Mouse (Mus musculus): ENCODE measurements around the gene Arl14.

Arl14 gene

GRCm38 (mm10) chr3:69221806-69222501 is at the start of gene Arl14:
TSS of gene Arl14 (plus strand) at chr3:69222419.
- no peak for DNase-seq (ENCODE audit: low read depth)

DNA sequence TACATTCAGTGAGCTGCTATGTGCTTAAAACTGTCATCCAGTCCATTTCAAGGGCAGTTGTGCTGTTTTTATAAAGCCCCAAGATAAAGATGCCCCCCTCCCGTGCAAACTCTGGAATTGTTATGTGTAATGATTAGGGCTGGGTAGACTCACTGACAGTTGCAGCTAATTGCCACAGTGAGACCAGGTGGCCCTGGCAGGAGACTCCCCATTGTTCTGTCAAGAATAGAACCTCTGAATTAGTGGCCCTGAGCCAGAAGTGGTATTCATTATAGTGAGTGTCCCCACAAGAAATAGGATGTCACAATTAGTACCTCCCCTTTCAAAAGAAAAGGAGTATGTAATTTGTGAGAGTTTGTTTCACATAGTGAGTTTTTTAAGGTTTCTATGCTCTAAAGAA is 47.0 kb upstream of the Arl14 start:
- no peak for DNase-seq (ENCODE audit: low read depth)

GRCm38 (mm10) chr3:69177168-69177797 is 44.9 kb upstream of the Arl14 start:
- DNase-seq (ENCODE audit: low read depth): no peak

DNA sequence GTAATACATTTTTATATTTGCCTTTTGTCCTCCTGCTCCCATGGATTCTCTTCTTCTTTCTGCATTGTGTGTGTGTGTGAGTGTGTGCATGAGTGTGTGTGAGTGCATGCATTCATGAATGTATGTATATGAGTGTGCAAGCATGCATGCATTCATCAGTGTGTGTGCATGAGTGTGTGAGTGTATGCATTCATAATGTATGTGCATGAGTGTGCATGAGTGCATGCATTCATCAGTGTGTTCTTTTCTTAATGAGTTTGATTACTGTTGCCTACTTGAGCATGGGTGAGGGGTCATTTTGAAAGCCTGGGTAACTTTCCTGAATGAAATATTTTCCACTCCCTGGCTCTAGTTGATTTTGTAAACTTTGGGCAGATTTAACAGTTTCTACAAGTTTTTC is 44.3 kb upstream of the Arl14 start:
- DNase-seq (ENCODE audit: low read depth): no peak

DNA sequence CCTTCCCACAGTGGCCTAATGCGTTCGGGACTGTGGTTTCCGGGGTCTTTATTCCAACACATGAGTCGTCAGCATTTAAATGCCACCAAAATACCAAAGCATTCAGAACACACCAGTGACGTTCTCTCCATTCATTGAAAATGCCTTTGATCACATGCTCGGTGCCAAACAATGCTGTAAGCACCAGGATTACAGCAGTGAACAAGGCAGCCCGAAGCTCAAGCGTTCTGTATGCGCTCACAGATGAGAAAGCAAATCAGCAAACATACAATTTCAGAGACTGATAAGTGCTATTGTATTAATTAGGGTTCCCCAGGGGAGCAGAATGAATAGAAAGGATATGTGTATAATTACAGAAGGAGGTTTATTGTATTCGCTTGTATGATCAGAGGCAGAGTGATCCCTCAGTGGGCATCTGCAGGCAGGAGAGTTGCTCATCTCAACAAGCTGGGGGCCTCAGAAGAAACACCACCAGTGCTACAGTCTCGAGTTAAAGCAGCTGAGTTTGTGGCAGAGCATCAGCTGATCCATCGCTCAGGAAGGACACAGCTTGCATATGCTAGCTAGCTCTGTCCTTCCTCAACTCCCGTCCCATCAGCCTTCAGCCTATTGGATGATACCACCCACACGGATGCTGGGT is 43.7 kb upstream of the Arl14 start:
- DNase-seq (ENCODE audit: low read depth): no peak

DNA sequence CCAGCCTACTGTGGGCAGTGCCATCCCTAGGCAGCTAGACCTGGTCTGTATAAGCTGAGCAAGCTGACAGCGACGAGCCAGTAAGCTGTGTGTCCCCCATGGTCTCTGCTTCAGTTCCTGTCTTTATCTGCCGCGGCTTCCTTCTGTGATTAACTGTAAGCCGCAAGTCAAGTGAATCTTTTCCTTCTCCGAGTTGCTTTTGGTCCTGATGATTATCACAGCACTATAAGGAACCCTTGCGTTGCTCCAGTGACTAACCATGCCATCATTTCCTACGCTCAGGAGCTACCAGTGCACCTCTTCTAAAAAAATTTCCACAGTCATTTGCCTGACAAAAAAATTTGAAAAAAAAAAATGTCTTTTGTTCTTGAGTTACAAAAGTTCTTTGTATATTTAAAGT is 40.7 kb upstream of the Arl14 start:
- no peak for DNase-seq (ENCODE audit: low read depth)

GRCm38 (mm10) chr3:69182225-69182624 is 40.0 kb upstream of the Arl14 start:
- DNase-seq (ENCODE audit: low read depth): no peak

- no peak for DNase-seq (ENCODE audit: low read depth)
These were observed 37.0 kb upstream of the Arl14 start for GRCm38 (mm10) chr3:69185244-69185643.

DNA sequence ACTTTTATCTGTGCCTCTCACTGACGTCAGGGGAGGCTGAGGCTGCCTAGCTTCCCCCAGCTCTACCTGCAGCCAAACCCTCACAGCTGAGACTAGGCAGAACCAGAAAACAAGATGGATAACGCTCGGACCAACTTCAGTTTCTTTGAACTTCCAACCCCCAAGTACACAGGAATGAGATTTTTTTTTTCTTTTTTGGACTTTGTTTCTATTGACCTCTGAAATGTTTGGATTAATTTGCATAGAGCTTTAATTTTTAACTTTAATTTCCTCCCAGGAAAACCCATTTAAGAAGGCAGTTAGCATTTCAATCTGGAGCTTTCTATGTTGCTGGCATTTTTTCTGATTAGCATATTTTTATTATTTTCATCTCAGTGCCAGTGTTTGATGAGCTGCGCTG is 36.2 kb upstream of the Arl14 start:
- DNase-seq (ENCODE audit: low read depth): no peak

GRCm38 (mm10) chr3:69186643-69187042 is 35.6 kb upstream of the Arl14 start:
- no peak for DNase-seq (ENCODE audit: low read depth)

GRCm38 (mm10) chr3:69192995-69193394 is 29.2 kb upstream of the Arl14 start:
- DNase-seq (ENCODE audit: low read depth): no peak

- DNase-seq (ENCODE audit: low read depth): peak; percentile 43
These were observed 27.7 kb upstream of the Arl14 start for GRCm38 (mm10) chr3:69194496-69194895.

DNA sequence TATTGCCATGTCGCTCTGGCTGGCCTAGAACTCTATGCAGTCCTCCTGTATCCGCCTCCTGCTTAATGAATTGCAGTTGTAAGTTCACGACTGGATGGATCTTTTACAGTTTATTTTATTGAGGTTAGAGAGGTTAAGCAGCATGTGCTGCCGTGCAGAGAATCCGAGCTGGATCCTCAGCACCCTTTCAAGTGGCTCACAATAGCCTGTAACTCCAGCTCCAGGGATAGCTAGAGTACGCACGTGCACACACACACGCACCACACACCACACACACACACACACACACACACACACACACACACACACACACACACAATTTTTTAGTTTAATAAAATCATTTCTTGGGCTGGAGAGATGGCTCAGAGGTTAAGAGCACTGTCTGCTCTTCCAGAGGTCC is 27.0 kb upstream of the Arl14 start:
- DNase-seq (ENCODE audit: low read depth): no peak

- no peak for DNase-seq (ENCODE audit: low read depth)
These were observed 24.1 kb upstream of the Arl14 start for GRCm38 (mm10) chr3:69198098-69198497.

- DNase-seq (ENCODE audit: low read depth): peak; percentile 82
These were observed 22.0 kb upstream of the Arl14 start for GRCm38 (mm10) chr3:69200251-69200650.

DNA sequence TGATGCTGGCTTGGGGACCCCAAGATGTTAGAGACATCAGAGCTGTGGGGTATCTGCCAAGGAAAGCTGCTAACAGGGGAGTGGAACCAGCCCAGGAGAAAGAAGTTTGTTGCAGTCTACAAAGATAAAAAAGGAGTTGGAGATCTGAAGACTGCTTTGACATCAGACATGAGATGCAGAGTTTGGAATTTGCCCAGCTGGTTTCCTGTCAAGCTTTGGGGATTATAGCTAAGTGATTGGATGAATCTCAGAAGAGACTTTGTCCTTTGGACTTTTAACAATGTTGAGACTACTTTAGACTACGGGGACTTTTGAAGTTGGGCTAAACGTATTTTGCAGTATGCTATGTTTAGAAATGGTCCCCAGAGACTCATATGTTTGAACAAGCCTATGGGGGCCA is 21.0 kb upstream of the Arl14 start:
- DNase-seq (ENCODE audit: low read depth): no peak

GRCm38 (mm10) chr3:69202876-69203275 is 19.3 kb upstream of the Arl14 start:
- DNase-seq (ENCODE audit: low read depth): no peak

GRCm38 (mm10) chr3:69205266-69206054 is 16.8 kb upstream of the Arl14 start:
- no peak for DNase-seq (ENCODE audit: low read depth)

- DNase-seq (ENCODE audit: low read depth): no peak
These were observed 15.9 kb upstream of the Arl14 start for GRCm38 (mm10) chr3:69206193-69206893.

DNA sequence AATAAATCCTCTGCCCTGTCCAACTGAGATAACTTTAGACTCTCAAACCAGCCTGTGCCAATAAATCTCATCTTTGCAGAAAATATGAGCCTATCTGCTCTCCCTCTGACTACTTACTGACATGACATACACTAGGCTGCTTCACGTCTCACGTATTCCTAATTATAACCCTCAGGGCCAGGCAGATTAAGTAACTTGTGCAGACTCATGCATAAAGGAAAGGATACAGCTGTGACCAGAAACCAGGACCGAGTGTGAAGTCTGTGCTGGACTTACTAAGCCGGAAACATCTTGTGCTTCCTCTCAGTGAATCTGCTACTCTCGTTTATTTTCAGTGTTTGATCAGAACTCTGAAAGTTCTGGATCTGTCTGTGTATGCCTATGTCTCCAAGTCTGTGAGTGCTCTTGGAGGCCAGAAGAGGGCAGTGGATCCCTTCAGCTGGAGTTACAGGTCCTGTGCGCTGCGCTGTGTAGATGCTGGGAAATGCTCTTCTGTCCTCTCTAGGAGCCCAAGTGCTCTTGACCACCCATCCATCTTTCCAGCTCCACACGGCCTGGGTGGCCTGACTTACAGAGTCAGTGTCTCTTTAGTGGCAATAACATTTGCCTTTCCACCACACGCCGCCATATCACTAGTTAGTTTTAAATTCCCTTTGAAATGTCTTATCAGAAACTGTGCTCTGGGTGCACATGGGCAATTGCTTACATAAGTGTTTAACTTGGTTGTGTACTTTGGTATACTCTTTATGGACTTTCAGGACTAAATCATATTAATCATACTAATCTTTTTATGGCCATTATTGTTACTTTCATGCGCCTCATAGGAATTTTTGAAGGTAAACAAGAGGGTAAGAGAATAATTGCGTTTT is 13.5 kb upstream of the Arl14 start:
- DNase-seq (ENCODE audit: low read depth): no peak

- no peak for DNase-seq (ENCODE audit: low read depth)
These were observed 10.0 kb upstream of the Arl14 start for GRCm38 (mm10) chr3:69212246-69212645.

All from fibroblast of lung, adult 2 months (primary cell).